Mouse (Mus musculus): Measurements from ENCODE around the gene Tsen54.

Tsen54 gene

GRCm38 (mm10) chr11:115803072-115803709 is 11.3 kb upstream of the Tsen54 start:
- DNase-seq (ENCODE audit: low read depth, low spot score), result no peak

GRCm38 (mm10) chr11:115805005-115805404 is 9.5 kb upstream of the Tsen54 start:
- DNase-seq (ENCODE audit: low read depth, low spot score), result no peak

DNA sequence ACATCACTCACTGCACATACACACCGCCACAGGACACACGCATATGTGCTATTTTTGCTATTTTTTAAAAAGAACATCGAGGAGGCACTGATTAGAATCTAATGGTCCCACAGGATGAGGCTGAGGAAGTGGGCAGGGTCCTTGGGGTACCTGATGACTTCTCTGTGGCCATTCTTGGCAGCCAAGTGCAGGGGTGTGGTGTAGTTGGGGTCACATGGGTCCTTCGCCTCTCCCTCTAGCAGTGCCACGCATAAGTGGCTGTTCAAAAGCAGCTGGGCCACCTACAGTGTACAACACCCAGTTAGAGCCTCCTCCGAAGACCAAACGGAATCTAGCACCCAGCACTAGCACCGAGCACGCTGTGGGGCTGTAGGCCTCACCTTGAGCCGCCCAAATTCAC is 8.4 kb upstream of the Tsen54 start:
- no peak for DNase-seq (ENCODE audit: low read depth, low spot score)

GRCm38 (mm10) chr11:115807306-115807705 is 7.2 kb upstream of the Tsen54 start:
- DNase-seq (ENCODE audit: low read depth, low spot score), result no peak

DNA sequence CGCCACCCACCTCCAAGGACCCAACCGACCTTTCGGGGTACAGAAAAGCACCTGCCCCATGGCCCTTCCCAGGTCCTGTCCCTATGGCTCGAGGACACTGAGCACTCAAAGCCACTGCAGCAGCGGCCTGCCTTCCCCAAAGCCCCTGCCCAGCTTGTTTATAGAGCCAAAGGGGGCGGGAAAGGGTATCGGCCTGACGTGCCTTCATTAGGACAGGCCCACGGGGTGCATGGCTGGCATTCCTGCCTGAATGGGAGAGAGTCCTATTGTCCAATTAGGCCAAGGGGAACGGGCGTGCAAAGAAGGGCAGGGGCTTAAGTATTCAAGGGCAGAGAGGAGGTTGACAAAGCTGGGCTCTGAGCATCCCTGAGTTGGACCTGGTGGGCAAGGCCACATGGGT is 6.6 kb upstream of the Tsen54 start:
- no peak for DNase-seq (ENCODE audit: low read depth, low spot score)

DNA sequence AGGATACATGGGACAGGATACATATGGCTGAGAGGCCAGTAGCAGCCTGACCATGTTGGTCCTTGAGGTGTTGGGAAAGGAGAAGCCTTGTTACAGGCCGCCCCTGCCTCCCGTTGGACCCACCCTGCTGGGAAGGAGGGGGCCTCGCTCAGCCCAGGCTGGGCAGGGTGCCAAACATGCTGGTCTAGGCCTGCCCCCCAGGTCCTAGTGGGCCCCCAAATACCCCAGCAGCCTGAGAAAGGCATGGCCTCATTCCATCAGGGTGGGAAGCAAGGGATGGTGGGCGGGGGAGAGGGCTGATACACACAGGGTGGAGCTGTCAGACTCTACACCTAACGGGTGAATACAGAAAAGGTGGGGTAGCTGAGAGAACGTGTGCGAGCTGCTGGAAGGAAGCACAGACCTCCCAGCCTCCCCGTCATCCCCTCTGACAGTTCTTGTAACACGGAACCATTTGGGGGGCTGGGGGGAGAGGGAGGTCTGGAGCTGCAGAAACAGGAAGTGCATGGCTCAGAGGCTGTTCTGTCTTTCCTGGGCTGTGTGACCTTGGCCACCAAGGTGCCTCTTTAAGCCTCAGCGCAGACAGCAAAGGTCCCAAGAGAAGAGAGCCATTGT is 5.7 kb upstream of the Tsen54 start:
- no peak for DNase-seq (ENCODE audit: low read depth, low spot score)

DNA sequence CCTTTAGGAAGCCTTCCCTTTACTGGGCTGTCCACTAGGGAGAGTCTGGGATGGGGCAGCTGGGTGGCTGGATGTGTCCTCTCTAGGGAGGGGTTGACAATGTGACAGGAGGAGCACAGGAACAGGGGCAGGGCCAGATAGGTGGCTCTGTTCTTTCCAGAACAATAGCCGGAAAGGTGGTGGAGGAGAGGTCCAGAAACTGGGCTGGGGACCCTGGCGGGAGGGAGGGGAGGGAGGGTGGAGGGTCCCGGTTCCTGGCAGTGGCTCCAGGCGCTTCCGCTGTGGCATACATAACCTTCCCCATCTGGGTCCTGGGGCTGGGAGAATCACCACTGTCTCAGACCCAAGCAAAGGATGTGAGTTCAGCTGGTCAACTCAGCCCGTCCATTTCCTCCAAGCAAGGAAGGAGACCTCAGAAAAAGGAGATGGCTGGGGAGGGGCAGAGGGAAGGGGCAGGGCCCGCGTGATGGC is 5.2 kb upstream of the Tsen54 start:
- no peak for DNase-seq (ENCODE audit: low read depth, low spot score)

DNA sequence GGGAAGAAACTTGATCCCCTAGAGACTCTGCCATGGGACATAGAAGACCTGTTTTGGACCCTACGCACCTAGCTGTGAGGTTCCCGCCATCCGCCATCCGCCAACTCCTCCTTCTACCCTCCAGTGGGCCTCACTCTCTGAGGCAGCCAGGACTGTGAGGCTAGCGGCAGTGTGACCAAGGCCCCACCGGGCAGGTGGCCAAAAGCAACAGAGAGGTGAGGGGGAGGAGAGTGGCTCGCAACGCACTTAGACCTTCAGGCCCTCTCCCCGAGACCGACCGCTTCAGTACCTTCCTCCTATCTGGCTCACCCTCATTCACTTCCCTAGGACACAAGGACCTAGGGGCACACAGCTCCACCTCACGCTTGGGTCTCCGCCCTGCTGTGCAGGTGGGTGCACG is 4.1 kb upstream of the Tsen54 start:
- DNase-seq (ENCODE audit: low read depth, low spot score), result no peak

DNA sequence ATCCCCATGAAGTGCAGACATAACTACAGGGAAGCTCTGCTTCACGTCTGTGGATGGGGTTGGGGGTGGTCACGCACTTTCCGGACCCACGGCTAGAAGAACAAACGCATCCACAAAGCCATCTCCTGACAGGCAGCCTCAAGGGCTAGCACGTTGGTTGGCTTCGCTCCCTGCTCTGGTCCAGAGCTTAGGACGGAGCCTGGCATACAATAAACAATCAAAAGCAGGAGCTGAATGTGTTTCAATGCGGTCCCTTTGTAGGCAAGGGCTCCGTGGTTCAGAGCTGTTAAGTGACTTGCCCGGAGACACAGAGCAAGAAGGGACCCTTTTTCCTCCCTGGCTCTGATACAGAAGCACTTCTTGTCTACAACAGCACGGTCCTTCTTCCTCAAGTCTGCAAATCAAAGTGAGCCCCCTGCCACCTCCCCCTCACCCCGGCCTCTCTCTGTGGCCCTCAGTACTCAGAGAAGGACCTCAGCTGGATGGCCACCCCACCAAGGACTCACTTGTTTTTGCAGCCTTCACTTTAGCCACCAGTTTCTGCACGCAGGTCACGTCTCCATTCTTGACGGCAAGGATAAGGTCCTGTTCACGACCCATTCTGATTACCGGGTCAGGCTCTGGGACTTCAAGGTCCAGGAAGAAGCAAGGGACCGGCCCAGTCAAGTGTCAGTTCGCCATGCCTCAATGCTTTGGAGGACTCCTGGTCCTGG is 3.0 kb upstream of the Tsen54 start:
- DNase-seq (ENCODE audit: low read depth, low spot score), result no peak

DNA sequence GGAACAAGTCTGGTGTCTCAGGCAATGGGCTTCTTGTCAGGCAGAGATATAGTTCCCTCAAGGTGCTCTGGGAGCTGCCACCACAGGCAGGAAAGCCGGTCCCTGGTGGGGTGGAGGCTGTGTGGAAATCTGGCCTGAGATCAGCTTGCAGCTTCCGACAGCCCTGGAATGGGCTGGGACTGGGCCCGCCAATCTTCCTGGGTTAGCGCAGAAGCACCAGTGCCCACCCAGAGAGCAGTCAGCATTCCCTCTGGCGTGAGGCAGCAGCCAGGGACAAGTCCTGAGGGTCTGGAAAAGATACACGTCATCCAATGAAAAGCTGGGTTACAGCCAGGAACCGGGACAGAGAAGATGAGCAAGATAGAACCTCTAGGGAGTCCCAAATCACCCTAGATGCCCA is 2.4 kb upstream of the Tsen54 start:
- no peak for DNase-seq (ENCODE audit: low read depth, low spot score)

DNA sequence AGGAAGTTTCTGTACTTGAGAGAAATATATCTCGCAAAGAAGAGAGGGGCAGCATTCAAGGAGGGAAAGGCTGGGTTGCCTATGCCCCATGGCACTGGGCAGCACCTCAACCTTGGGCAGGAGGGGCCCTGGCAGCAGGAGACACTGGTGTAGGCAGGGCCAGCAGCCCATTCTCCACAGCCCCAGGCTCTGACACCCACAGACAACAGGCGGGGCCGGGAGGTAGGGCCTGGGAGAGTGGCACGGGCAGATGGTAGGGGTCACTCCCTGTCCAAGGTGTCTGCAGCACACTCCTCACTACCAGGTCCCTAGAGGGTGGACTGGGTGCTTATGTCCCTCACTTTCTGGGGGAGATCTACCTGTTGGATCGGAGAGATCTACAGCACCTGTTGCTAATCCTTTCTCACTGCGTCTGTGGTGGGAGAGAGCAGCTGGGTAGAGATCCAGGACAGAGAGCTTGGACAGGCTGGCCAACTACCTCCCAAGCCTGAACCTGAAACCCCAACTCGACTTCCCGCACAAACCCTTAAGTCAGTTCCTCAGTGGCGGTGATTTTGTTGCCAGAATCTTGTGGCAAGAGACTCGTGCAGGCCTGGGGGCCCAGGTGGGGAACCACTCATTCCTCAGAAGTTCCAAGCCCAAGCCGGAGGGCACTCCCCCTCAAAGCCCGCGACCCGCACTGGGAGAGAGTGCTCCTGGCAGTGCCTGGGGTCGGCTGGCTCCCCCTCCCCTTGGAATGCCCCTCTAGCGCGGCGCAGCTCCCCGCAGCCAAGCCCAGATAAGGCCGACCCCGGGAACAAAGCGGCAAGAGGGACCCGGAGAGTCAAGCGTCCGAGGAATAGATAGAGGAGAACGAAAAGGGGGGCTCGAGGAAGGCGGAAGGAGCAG is 1.7 kb upstream of the Tsen54 start:
- no peak for DNase-seq (ENCODE audit: low read depth, low spot score)

GRCm38 (mm10) chr11:115813507-115814296 is 822 bp upstream of the Tsen54 start, which contains the start of gene Caskin2:
Caskin2 (minus strand) TSS chr11:115813639.
- DNase-seq (ENCODE audit: low read depth, low spot score), result peak; percentile 98

- peak; percentile 36 for DNase-seq (ENCODE audit: low read depth, low spot score)
Observed at GRCm38 (mm10) chr11:115817331-115817730, 2.8 kb downstream of the Tsen54 start.

GRCm38 (mm10) chr11:115819915-115820623 is 5.5 kb downstream of the Tsen54 start:
- no peak for DNase-seq (ENCODE audit: low read depth, low spot score)

DNA sequence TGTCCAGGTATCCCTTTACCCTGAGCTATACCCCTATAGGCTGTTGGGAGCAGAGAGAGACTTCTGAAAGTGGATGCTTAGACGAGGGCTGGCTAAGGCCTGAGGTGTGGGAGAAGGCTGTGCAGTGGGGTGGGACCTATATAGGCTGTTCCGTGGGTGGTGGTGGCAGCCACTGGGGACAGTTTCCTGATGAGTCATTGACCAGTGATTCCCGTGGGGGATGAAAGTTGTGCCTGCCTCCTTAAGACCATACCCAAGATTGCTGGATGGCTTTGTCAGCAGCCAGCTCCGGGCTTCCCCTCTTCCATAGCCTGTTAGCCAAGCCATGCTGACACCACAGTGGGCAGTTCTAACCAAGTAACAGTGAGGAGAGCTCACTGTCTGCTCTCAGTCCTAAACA is 6.5 kb downstream of the Tsen54 start:
- DNase-seq (ENCODE audit: low read depth, low spot score), result no peak

GRCm38 (mm10) chr11:115823774-115824740 is 9.5 kb downstream of the Tsen54 start, which contains the start of gene Llgl2:
Llgl2 (plus strand) TSS chr11:115824049.
- peak; percentile 91 for DNase-seq (ENCODE audit: low read depth, low spot score)

DNA sequence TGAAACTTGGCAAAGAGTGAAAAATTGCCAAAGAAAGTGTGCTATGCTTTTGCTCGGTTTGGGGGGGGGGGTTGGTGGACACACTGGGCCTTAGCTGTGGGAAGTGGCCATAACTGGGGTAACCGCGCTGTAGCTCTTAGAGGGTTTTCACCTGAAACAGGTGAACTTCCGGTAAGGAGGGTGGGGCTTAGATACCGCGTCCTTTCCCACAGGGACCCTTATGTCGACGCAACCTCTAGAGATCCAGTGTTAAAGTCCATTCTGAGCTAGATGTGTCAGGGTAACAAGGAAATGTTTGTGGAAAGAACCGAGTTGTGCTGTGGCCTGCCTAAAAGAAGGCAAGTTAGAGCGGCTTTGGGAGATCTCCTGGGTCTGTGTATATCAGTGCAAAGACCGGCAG is 10.3 kb downstream of the Tsen54 start:
- DNase-seq (ENCODE audit: low read depth, low spot score), result no peak

- DNase-seq (ENCODE audit: low read depth, low spot score), result no peak
Observed at GRCm38 (mm10) chr11:115826487-115826886, 12.0 kb downstream of the Tsen54 start.

DNA sequence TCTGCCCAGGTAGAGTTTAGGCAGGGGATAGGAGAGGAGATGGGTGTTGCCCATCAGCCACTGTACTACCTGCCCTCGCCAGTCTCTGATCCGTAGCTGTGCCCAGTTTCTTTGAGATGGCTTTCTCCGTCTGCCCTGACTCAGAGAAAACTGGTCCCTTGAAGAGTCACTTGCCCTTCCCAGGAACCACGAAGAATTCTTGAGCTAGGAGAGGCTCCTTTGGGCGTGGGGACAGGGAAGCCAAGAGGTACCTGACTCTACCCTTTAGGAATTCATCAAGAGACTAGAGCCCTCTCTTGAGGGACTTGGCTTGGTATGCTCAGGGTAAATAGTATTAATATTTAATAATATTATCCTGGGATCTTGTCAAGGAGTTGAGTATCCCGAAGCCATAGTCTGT is 13.1 kb downstream of the Tsen54 start:
- no peak for DNase-seq (ENCODE audit: low read depth, low spot score)
